Mouse (Mus musculus): Measurements from ENCODE around the gene Atg101. TPM values are rescaled to one million over a fixed set of nuclear protein-coding genes. Genes with fewer than 3 reads are reported as not detected.
A peak's percentile ranks its signal among the peaks of the same experiment; 100 is the strongest.

The Atg101 gene
- polyA plus RNA-seq, 1 experiment from 2014 or later = 67.1 TPM

DNA sequence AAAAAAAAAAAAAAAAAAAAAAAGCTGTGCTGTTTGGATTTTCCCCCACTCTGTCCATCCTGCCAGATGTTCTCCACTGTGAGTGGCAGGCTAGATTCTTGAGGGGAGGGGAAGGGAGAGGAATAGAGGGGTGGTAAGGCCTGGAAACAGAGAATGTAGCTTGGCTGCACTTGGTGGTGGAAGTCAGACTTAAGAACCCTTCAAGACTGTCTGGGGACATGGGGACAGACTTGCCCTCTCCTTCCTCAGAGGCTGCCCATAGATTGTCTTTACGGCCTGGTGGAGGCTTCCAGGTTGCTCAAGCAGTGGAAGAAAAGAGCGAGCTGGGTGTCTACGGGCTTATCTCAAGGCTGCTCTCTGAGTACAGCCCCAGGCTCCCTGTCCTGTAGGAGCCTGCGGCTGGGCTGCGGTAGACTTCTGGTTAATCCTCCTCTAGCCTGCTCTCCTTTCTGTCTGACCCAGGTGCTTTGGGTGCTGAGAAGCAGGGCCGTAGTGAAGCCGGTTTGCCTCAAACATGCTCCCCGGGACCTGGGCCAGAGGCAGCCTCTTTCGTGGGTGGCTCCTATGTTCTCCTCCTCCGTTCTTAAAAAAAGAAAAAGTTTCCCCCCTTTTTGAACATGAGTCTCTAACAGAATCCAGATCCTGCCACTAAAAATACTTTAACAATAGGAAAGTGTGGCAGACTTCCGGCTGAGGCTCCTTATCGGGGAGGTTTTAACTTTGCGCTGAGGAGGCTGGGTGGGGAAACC is 23.0 kb upstream of the Atg101 start:
- no peaks in the 10 kb centered on the region for H3K9me3 ChIP-seq (ENCODE audit: control insufficient read depth, low read length)
- H3K9ac ChIP-seq (ENCODE audit: low read depth, low read length) = peak overlapping the region; percentile 42
- peak; percentile 41; the same call in 1 of the 2 replicates for ATAC-seq
- 29% methylated on average over 13 of the region's 13 CpGs for WGBS
- no peaks in the 10 kb centered on the region for H3K36me3 ChIP-seq (ENCODE audit: control insufficient read depth, insufficient read depth, low read length)
- peak overlapping the region; percentile 91 for H3K27ac ChIP-seq (ENCODE audit: low read length)
- H3K4me2 ChIP-seq (ENCODE audit: low read depth, low read length) = no peak overlapping the region
- H3K4me3 ChIP-seq (ENCODE audit: low read length) = no peak overlapping the region
- peaks cover 37% of the 10 kb centered on the region for H3K4me1 ChIP-seq (ENCODE audit: control insufficient read depth, insufficient read depth, low read length)
- H3K27me3 ChIP-seq (replicated peaks; ENCODE audit: control insufficient read depth, insufficient read depth, low read length) = no peaks in the 10 kb centered on the region

- peak overlapping the region; percentile 30; the same call in 1 of the 2 replicates for H3K27ac ChIP-seq (ENCODE audit: low read length)
- peaks cover 45% of the 10 kb centered on the region for H3K4me1 ChIP-seq (ENCODE audit: control insufficient read depth, insufficient read depth, low read length)
- ATAC-seq = no peak
- H3K4me3 ChIP-seq (ENCODE audit: low read length) = no peak overlapping the region
- H3K9me3 ChIP-seq (ENCODE audit: control insufficient read depth, low read length) = no peaks in the 10 kb centered on the region
- H3K4me2 ChIP-seq (ENCODE audit: low read depth, low read length) = no peak overlapping the region
- WGBS = 62% methylated on average over 5 of the region's 5 CpGs
- H3K9ac ChIP-seq (ENCODE audit: low read depth, low read length) = peak overlapping the region; percentile 38; the same call in 1 of the 2 replicates
- no peaks in the 10 kb centered on the region for H3K27me3 ChIP-seq (replicated peaks; ENCODE audit: control insufficient read depth, insufficient read depth, low read length)
- no peaks in the 10 kb centered on the region for H3K36me3 ChIP-seq (ENCODE audit: control insufficient read depth, insufficient read depth, low read length)
Observed at GRCm38 (mm10) chr15:101262502-101262901, 21.6 kb upstream of the Atg101 start.

DNA sequence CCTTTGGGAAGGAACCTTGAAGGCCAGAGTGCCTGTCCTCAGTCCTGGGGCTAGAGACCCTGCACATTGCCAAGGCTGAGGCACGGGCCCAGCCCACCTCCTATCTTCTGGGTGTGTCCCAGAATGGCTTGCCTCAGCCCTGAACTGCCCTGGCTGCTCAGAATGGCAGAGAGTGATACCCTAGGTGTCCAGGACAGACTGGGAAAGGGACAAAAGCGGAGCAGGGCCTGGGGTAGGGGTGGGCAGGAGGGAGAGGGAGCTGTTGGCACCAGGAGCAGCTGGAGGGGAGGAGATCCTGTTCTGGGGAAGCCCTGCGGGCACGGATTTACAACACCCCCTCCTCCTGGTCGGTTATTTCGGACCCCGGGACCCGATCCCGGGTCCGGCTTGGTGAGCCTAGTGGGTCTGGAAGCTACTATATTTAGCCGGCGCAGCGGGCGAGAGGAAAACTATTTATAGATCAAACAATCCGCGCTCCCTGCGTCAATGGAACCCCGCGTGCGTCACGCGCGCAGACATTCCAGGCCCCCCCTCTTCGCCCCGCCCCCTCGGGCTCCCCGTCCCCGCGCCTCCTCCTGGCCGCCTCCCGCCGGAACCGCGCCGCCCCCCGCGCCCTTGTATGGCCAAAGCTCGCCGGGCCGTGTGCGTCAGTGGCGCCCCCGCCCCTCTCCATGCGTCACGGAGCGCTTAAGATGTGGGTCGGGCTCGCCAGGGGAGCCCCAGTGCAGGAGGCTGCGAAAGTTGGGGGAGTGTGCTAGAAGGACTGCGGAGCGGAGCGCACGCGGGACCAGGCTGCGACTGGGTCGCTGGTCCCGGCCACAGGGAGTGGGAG is 17.7 kb upstream of the Atg101 start:
- H3K4me1 ChIP-seq (ENCODE audit: control insufficient read depth, insufficient read depth, low read length) = peaks cover 38% of the 10 kb centered on the region
- H3K9ac ChIP-seq (ENCODE audit: low read depth, low read length) = peak overlapping the region; percentile 70
- ATAC-seq = peak; percentile 90
- H3K4me2 ChIP-seq (ENCODE audit: low read depth, low read length) = peak overlapping the region; percentile 69
- H3K27me3 ChIP-seq (replicated peaks; ENCODE audit: control insufficient read depth, insufficient read depth, low read length) = no peaks in the 10 kb centered on the region
- under 1% methylated on average over 57 of the region's 57 CpGs for WGBS
- H3K36me3 ChIP-seq (ENCODE audit: control insufficient read depth, insufficient read depth, low read length) = 0 out of 2 replicates have a peak, but pooled peaks cover 8% of the 10 kb centered on the region
- no peaks in the 10 kb centered on the region for H3K9me3 ChIP-seq (ENCODE audit: control insufficient read depth, low read length)
- peak overlapping the region; percentile 73 for H3K27ac ChIP-seq (ENCODE audit: low read length)
- H3K4me3 ChIP-seq (ENCODE audit: low read length) = peak overlapping the region; percentile 52

- WGBS = 3% methylated on average over 25 of the region's 25 CpGs
- peak overlapping the region; percentile 52 for H3K4me3 ChIP-seq (ENCODE audit: low read length)
Observed at GRCm38 (mm10) chr15:101267053-101268032, 16.7 kb upstream of the Atg101 start.

GRCm38 (mm10) chr15:101270101-101270820 is 13.8 kb upstream of the Atg101 start:
- Histone ChIP-seq H3K27me3 (replicated peaks; ENCODE audit: control insufficient read depth, insufficient read depth, low read length) (no peaks in the 10 kb centered on the region), H3K27ac (ENCODE audit: low read length) (no peak overlapping the region), H3K36me3 (ENCODE audit: control insufficient read depth, insufficient read depth, low read length) (0 out of 2 replicates have a peak, but pooled peaks cover 8% of the 10 kb centered on the region), H3K9me3 (ENCODE audit: control insufficient read depth, low read length) (no peaks in the 10 kb centered on the region), H3K4me1 (ENCODE audit: control insufficient read depth, insufficient read depth, low read length) (peaks cover 24% of the 10 kb centered on the region), H3K9ac (ENCODE audit: low read depth, low read length) (no peak overlapping the region), H3K4me3 (ENCODE audit: low read length) (no peak overlapping the region), H3K4me2 (ENCODE audit: low read depth, low read length) (no peak overlapping the region)
- no peak for ATAC-seq
- 90% methylated on average over 29 of the region's 29 CpGs for WGBS

More at GRCm38 (mm10) chr15:101267053-101268032, 16.7 kb upstream of the Atg101 start:
- H3K27ac ChIP-seq (ENCODE audit: low read length) = peak overlapping the region; percentile 40
- H3K4me2 ChIP-seq (ENCODE audit: low read depth, low read length) = peak overlapping the region; percentile 69
- no peaks in the 10 kb centered on the region for H3K27me3 ChIP-seq (replicated peaks; ENCODE audit: control insufficient read depth, insufficient read depth, low read length)
- peak; percentile 18 for ATAC-seq
- peaks cover 30% of the 10 kb centered on the region for H3K4me1 ChIP-seq (ENCODE audit: control insufficient read depth, insufficient read depth, low read length)
- 0 out of 2 replicates have a peak, but pooled peaks cover 8% of the 10 kb centered on the region for H3K36me3 ChIP-seq (ENCODE audit: control insufficient read depth, insufficient read depth, low read length)
- peak overlapping the region; percentile 70 for H3K9ac ChIP-seq (ENCODE audit: low read depth, low read length)
- no peaks in the 10 kb centered on the region for H3K9me3 ChIP-seq (ENCODE audit: control insufficient read depth, low read length)

DNA sequence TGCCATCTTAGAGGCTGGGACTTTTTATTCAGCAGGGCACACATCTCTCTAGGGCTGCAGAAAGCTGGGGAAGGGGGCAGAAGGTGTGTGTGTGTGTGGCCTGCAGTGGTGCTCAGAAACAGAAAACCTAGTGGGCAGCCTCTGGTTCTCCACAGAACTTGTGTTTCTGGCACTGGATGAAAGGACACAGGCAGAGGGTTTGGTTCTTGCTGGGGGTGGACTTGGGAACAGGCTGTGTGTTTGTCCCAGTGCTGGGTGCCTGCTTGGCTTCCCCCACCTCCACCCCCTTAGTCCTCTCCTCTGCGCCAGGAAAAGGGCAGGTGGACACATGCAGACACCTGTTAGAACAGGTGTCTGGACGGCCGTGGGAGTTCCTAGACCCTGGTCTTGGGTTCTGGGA is 13.0 kb upstream of the Atg101 start:
- Histone ChIP-seq H3K9ac (ENCODE audit: low read depth, low read length) (no peak overlapping the region), H3K27ac (ENCODE audit: low read length) (no peak overlapping the region), H3K4me1 (ENCODE audit: control insufficient read depth, insufficient read depth, low read length) (peaks cover 17% of the 10 kb centered on the region), H3K36me3 (ENCODE audit: control insufficient read depth, insufficient read depth, low read length) (0 out of 2 replicates have a peak, but pooled peaks cover 8% of the 10 kb centered on the region), H3K27me3 (replicated peaks; ENCODE audit: control insufficient read depth, insufficient read depth, low read length) (no peaks in the 10 kb centered on the region), H3K9me3 (ENCODE audit: control insufficient read depth, low read length) (no peaks in the 10 kb centered on the region), H3K4me3 (ENCODE audit: low read length) (no peak overlapping the region), H3K4me2 (ENCODE audit: low read depth, low read length) (no peak overlapping the region)
- ATAC-seq = no peak
- 71% methylated on average over 3 of the region's 3 CpGs for WGBS

DNA sequence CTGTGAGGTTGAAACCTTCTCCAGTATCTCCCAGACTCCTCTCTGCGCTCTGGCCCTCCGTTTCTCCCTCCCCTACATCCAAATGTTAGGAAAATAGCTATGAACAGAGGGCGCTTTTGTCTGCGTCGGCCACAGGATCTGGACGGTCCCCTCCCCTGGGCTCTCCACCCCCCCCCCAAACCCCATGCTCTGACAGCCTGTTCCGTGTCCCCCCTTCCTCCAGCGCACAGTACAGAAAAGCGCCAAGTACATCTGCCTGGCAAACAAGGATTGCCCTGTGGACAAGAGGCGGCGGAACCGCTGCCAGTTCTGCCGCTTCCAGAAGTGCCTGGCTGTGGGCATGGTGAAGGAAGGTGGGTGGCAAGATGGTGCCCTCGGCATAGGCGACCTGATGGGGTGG is 12.6 kb upstream of the Atg101 start:
- Histone ChIP-seq H3K4me1 (ENCODE audit: control insufficient read depth, insufficient read depth, low read length) (peaks cover 15% of the 10 kb centered on the region), H3K27ac (ENCODE audit: low read length) (no peak overlapping the region), H3K27me3 (replicated peaks; ENCODE audit: control insufficient read depth, insufficient read depth, low read length) (no peaks in the 10 kb centered on the region), H3K9ac (ENCODE audit: low read depth, low read length) (no peak overlapping the region), H3K36me3 (ENCODE audit: control insufficient read depth, insufficient read depth, low read length) (0 out of 2 replicates have a peak, but pooled peaks cover 8% of the 10 kb centered on the region), H3K4me3 (ENCODE audit: low read length) (no peak overlapping the region), H3K4me2 (ENCODE audit: low read depth, low read length) (no peak overlapping the region), H3K9me3 (ENCODE audit: control insufficient read depth, low read length) (no peaks in the 10 kb centered on the region)
- 85% methylated on average over 15 of the region's 15 CpGs for WGBS
- ATAC-seq = no peak

DNA sequence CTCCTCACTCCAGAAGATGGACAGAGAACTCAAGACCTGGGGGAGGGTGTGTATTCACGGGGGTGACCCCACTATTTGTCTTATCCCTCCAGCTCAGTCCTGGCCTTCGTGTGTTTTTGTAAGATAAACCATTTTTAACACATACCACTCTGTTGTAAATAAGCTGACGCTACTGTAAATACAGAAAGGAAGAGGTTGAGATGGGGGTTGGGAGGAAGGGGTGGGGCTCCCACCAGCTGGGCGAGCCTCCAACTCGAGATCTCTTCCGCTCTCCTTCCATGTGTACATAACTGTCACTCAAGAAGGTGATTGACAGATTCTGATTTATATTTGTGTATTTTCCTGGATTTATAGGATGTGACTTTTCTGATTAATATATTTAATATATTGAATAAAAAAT is 9.7 kb upstream of the Atg101 start:
- Histone ChIP-seq H3K36me3 (ENCODE audit: control insufficient read depth, insufficient read depth, low read length) (0 out of 2 replicates have a peak, but pooled peaks cover 7% of the 10 kb centered on the region), H3K4me3 (ENCODE audit: low read length) (no peak overlapping the region), H3K4me1 (ENCODE audit: control insufficient read depth, insufficient read depth, low read length) (peaks cover 22% of the 10 kb centered on the region), H3K9me3 (ENCODE audit: control insufficient read depth, low read length) (no peaks in the 10 kb centered on the region), H3K27ac (ENCODE audit: low read length) (no peak overlapping the region), H3K9ac (ENCODE audit: low read depth, low read length) (no peak overlapping the region), H3K27me3 (replicated peaks; ENCODE audit: control insufficient read depth, insufficient read depth, low read length) (no peaks in the 10 kb centered on the region), H3K4me2 (ENCODE audit: low read depth, low read length) (no peak overlapping the region)
- WGBS = 45% methylated on average over 6 of the region's 6 CpGs
- ATAC-seq = no peak
